Mouse (Mus musculus): ENCODE results near the gene Tecpr2.
A peak's percentile ranks its signal among the peaks of the same experiment; 100 is the strongest.

Tecpr2 gene

DNA sequence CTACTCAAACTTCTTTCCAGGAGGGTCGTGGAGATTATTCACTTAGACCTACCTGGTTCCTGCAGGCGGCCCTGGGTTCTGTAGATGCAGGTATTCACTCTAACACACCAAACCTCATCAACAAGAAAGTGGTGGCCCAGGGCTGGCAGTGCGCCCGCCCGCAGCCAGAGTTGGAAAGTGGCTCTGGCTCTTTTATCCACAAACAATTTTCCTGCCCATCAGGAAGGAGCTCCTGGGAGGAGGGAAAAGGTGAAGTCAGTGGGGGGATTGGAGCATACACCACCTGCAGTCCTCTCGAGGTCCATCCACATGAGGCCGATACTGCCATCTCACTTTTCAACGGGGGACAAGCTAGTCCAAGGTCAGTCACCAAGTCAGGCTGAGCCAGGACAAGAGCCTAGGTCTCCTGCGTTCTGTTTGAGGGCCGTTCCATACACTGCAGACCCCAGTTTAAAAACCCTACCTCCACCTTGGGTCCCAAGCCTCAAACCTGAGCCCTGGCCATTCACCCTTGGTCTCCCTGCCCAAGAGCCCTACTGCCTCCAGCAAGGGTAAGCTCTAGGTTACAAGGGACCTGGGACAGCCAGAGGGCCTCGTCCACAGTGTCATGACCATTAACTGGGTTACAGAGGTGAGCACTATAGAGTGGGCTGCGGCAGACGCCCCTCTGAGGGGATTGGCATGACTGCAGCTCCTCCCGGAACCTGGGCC is 89.0 kb downstream of the Tecpr2 start:
- DNase-seq (ENCODE audit: low spot score), result no peak

GRCm38 (mm10) chr12:110978607-110979406 is 89.7 kb downstream of the Tecpr2 start, which contains the start of gene Ankrd9:
Gene Ankrd9, minus strand, starts transcription at chr12:110979040.
- peak; percentile 99 for DNase-seq (ENCODE audit: low spot score)

DNA sequence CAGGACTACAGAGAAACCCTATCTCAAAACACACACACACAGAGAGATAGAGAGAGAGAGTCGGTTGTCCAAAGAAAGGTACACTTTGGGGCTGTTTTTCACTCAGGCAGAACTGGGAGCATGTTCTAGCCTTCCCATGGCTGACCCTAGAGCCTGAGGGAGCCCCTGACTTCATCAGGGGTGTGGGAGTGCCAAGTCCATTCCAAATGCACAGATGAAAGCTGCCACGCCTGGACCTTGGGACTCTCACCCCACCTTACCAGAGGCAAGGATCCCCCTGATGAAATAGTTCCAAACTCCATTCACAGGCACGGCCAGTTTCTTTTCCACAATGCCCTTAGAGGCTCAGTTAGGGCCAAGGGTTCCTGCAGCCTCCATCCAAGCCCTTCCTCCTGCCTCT is 90.7 kb downstream of the Tecpr2 start:
- DNase-seq (ENCODE audit: low spot score), result no peak

- no peak for DNase-seq (ENCODE audit: low spot score)
Observed at GRCm38 (mm10) chr12:110981736-110982135, 92.7 kb downstream of the Tecpr2 start.

DNA sequence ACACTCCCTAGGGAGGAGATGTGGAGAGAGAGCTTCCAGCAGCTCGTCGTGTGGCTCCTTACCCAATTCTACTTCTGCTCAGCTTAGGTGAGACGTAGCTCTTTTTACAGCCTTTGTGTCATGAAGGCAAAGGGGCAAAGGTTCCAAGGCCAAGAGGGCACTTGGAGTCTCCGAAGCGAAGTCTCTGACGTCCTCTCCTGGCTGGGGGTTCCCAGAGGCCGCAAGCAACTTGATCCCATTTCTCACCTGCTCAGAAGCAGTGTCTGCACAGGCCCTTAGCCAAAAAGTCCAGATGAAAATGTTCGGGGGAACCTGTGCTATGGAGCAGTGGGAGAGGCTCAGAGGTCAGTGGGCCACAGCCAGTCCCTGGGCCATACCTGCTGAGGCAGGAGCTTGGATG is 94.0 kb downstream of the Tecpr2 start:
- no peak for DNase-seq (ENCODE audit: low spot score)

DNA sequence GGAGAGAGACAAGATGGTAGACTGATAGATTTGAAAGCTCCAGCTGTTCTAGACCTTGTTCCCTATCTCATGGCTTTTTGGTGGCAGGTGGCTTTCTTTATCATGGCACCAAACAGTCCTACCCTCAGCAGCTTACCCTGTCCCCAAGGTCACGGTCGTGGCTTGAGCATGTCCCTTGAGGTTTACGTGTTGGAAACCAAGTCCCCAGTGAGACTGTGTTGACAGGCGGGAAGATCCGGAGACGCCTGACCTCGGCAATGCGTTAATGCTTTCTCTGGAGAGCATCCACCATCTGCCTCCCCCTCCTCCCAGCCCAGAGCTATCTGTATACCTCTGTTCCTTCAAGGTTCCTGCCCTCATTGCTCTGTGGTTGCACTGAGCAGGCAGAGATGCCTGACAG is 94.7 kb downstream of the Tecpr2 start:
- no peak for DNase-seq (ENCODE audit: low spot score)

- DNase-seq (ENCODE audit: low spot score), result no peak
Observed at GRCm38 (mm10) chr12:110984598-110984997, 95.5 kb downstream of the Tecpr2 start.

- no peak for DNase-seq (ENCODE audit: low spot score)
Observed at GRCm38 (mm10) chr12:110985141-110985540, 96.1 kb downstream of the Tecpr2 start.

DNA sequence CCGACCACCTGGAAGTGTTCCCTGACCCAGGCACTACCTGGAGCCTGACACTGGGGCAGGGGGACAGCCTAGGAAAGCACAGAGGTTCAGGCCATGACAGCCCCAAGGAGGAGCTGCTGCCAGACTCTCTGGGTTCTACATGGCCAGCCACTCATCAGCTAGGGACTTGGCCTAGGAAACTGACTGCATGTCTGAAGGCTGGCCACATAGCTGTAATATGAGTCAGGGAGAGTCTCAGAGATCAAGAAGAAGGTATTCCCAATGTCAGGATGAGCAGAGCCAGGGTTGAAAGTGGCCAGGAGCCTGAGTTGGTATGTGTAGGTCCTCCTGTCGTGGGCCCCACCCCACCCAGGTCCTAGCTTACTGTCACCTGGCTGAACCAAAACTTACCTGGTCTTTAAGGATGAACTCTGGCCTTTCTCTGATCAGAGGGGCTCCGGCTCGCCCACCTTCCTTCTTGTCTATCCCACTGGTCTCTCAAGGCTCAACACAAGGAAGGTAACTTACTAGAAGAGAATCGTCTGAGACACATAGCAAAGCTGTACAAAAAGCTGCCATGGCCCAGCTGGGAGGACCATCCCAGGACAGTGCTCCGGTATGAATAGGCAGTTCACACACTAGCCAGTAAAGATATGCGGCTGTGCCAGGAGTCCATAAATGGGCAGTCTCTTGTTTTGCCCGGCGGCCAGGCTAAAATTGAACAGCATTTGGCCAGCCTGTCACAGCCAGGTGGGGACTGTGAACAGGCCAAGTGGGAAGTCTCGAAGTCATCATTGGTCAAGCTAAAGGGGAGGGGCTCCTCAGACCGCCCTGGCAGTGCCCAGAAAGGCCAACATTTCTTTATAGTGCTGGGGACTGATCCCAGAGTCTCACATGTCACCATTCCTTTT is 97.7 kb downstream of the Tecpr2 start:
- DNase-seq (ENCODE audit: low spot score), result no peak

DNA sequence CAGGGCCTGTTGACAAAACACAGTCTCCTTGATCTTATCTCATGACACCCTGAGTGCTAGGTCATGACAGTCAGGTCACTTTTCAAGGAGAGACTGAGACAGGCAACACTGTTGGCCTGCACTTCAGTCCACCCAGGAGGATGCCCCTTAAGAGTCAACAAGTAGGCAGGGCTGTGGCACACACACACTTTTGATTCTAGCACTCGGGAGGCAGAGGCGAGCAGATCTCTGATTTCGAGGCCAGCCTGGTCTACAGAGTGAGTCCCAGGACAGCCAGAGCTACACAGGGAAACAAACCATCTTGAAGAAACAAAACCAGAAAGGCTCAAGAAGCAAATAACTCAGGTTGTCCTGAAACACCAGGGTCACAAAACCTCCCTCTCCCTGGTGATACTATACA is 100.3 kb downstream of the Tecpr2 start:
- no peak for DNase-seq (ENCODE audit: low spot score)

DNA sequence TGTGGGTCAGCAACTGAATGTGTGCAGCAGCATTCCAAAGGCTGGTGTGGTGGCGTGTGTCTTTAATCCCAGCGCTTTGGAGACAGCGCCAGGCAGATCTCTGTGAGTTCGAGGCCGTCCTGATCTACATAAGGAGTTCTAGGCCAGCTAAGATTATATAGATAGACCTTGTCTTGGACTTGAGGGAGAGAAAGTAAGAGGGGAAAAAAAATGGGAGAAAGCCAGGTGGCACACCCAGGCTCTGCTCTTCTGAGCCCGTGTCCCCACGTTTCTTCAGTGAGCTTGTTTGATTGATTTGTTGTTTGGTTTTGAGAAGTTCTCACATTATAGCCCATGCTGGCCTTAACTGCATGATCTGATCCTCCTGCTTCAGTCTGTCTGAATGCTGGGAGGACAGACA is 101.4 kb downstream of the Tecpr2 start:
- no peak for DNase-seq (ENCODE audit: low spot score)

DNA sequence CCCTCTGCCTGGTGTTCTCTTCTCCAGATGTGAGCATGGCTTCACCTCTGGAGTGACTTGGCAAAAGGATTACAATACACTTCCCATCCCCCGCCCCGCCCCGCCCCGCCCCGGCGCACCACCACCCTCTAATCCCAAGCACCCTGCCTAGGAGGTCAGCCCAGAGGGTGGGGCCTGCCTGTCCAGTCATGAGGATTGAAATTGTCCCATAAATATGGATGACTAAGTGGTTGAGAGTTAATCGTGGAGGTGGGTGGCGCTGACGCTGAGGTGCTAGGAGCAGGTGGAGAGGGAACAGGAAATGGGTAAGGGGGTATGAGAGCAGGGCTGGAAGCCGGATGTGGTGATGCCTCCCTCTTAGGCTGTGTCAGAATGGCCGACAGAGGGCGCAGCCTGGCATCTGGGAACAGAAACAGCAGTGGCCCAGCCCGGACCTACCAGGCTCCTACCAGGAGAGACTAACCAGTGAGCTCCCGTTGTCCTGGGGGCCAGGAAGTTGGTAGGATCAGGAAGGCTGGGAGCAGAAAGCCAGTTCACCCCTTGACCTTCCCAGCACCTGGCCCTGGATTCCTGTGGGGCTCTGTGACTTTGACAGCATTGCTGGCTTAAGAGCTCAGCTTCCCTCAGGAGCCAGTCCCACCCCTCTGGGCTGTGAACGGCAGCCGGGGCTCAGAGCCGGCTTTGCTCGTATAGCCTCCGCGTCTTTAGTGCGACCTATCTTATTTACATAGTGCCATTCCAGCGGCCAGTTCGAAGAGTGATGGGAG is 102.5 kb downstream of the Tecpr2 start:
- peak; percentile 92 for DNase-seq (ENCODE audit: low spot score)

GRCm38 (mm10) chr12:110992128-110992553 is 103.1 kb downstream of the Tecpr2 start:
- DNase-seq (ENCODE audit: low spot score), result peak; percentile 90

GRCm38 (mm10) chr12:110992771-110993170 is 103.7 kb downstream of the Tecpr2 start:
- no peak for DNase-seq (ENCODE audit: low spot score)

- DNase-seq (ENCODE audit: low spot score), result no peak
Observed at GRCm38 (mm10) chr12:110993226-110993625, 104.2 kb downstream of the Tecpr2 start.

DNA sequence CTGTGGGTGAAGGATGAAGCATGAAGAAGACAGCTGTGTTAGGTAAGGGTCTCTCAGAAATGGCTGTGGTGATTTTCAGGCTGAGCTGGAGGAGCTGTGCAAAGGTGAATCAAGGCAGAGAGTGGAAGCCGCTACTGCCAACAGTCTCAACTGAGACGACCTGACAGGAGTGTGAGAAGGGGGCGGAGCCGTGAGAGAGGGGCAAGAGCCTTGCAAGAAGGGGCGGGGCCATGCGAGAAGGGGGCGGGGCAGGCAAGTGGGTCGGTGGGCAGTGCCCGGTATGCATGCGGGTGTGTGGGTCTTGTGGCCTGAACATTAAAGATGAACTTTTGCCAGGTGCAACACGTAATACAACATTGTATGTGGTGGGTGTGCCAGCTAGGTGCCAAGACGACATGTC is 105.6 kb downstream of the Tecpr2 start:
- no peak for DNase-seq (ENCODE audit: low spot score)

DNA sequence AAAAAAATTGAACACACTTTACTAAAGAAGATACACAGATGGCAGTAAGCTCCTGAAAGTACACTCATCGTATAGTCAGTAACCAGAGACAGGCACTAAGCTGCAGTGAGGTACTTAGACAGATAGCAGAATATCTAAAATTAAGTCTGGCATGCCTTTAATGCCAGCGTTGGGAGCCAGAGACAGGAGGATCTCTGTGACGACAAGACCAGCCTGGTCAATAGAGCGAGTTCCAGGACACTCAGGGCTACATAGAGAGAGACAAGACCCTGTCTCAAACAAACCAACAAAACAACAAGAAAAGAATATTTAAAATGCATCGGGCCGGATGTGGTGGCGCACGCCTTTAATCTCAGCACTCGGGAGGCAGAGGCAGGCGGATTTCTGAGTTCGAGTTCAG is 109.0 kb downstream of the Tecpr2 start:
- no peak for DNase-seq (ENCODE audit: low spot score)

DNA sequence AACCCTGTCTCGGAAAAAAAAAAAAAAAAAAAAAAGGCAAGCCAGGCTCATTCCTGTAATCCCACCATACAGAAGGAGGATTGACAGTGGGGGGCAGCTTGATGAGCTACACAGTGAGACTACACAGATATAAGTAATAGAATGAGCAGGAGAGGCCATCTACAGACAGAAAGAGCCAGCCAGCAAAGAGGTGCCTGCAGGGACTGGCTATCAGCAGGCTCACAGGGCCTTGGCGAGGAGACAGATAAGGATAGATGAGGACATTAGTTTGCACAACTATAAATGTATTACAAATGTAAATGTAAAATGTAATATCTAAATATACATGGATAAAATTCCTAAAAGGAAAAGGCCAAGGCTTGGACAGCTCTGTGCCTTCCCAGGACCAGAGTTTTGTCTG is 110.8 kb downstream of the Tecpr2 start:
- DNase-seq (ENCODE audit: low spot score), result peak; percentile 44

- no peak for DNase-seq (ENCODE audit: low spot score)
Observed at GRCm38 (mm10) chr12:111000956-111001355, 111.9 kb downstream of the Tecpr2 start.

DNA sequence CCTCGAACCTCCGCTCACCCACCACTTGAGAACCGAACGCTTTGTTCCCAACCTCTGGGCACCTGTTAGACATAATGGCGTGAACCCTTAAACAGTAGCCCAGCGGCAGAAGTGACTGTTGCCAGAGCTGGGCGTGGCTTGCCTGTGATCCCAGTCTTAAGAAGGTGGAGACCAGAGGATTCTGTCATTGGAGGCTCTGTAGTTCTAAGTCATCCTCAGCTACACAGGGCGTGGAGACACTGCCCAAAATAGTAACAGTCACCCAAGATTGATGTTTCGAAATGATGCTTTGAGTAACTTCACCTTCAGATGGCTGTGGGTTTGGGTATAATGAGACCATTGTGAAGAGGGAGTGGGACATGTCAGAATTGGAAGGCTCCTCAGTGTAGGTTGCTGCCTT is 115.1 kb downstream of the Tecpr2 start:
- DNase-seq (ENCODE audit: low spot score), result no peak

- DNase-seq (ENCODE audit: low spot score), result no peak
Observed at GRCm38 (mm10) chr12:111005803-111006202, 116.7 kb downstream of the Tecpr2 start.

DNA sequence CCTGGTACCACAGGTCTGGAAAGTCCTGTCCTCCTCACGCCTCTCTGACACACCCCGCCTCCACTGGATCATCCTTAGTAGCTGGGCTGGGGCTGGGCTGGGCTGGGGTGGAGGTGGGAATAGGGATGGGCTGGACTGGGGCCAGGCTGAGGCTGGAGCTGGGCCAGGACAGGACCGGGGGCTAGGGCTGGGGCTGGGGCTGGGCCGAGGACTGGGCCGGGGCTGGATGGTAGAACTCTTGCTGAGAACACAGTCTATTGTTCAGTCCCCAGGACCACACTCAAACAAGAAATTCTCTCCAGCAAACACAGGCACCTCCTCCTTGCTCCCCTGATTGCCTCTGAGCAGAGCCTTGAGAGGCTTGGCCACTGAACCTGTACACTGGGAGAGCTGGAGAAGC is 117.3 kb downstream of the Tecpr2 start:
- no peak for DNase-seq (ENCODE audit: low spot score)
